Mouse (Mus musculus) hematopoietic stem cell, adult 5-6 weeks (primary cell): Measurements from ENCODE around the gene Olfr1274-ps. TPM values are rescaled to one million over a fixed set of nuclear protein-coding genes. Genes with fewer than 3 reads are reported as not detected.

Source experiments
- total RNA-seq: library from RNA; stranded (forward); fragments of 172-1452, 232-1000 nt; gene quantifications from 2 replicates; pipeline ENCODE4 v1.2.3, GENCODE M21; 2017

Olfr1274-ps gene
- total RNA-seq, 1 experiment from 2014 or later, result not detected

Other genes starting within 250 kb of the Olfr1274-ps start
- not detected in 2 replicates for gene Olfr1270, start 245.6 kb upstream of the Olfr1274-ps start, total RNA-seq
- gene Olfr1506, start 174.2 kb upstream of the Olfr1274-ps start, total RNA-seq, result 0.19 TPM in 1 of 2 replicates, not detected in the other
- gene Olfr142, start 141.1 kb upstream of the Olfr1274-ps start, total RNA-seq, result not detected in 2 replicates
- gene Olfr1271, start 127.7 kb upstream of the Olfr1274-ps start, total RNA-seq, result not detected in 2 replicates
- gene Olfr1272, start 105.8 kb upstream of the Olfr1274-ps start, total RNA-seq, result not detected in 2 replicates
- not detected in 2 replicates for gene Gm13769, start 76.5 kb upstream of the Olfr1274-ps start, total RNA-seq
- 31.8 and 42.3 TPM in 2 replicates for gene Ptprj, start 182.0 kb downstream of the Olfr1274-ps start, total RNA-seq